Mouse (Mus musculus): ENCODE data around the gene Syn3. TPM values are rescaled to one million over a fixed set of nuclear protein-coding genes. Genes with fewer than 3 reads are reported as not detected.
A peak's percentile ranks its signal among the peaks of the same experiment; 100 is the strongest.

Gene Syn3
- polyA plus RNA-seq, 1 experiment: 0.84 TPM

- Histone ChIP-seq H3K4me1 (replicated peaks; ENCODE audit: control insufficient read depth, insufficient read depth, low read length) (peaks cover 6% of the 10 kb centered on the region; the same call in 1 of the 2 replicates), H3K27me3 (ENCODE audit: control insufficient read depth, insufficient read depth, low read length) (no peaks in the 10 kb centered on the region), H3K4me3 (ENCODE audit: control insufficient read depth, insufficient read depth, low read length) (no peak overlapping the region), H3K36me3 (ENCODE audit: control insufficient read depth, insufficient read depth, low read length) (no peaks in the 10 kb centered on the region), H3K27ac (ENCODE audit: control insufficient read depth, insufficient read depth, low read length) (no peak overlapping the region)
- TF ChIP-seq POLR2A (IDR thresholded peaks at IDR 0.05; ENCODE audit: control insufficient read depth, extremely low read depth, insufficient read depth, low read length, poor library complexity) (no peak), CTCF (IDR thresholded peaks at IDR 0.05; ENCODE audit: borderline replicate concordance, control insufficient read depth, extremely low read depth, insufficient read depth, low read length, poor library complexity) (no peak)
- no peak for DNase-seq
- 94% methylated on average over 6 of the region's 6 CpGs for WGBS
These were observed 109.9 kb downstream of the Syn3 start for GRCm38 (mm10) chr10:86388803-86389202.

DNA sequence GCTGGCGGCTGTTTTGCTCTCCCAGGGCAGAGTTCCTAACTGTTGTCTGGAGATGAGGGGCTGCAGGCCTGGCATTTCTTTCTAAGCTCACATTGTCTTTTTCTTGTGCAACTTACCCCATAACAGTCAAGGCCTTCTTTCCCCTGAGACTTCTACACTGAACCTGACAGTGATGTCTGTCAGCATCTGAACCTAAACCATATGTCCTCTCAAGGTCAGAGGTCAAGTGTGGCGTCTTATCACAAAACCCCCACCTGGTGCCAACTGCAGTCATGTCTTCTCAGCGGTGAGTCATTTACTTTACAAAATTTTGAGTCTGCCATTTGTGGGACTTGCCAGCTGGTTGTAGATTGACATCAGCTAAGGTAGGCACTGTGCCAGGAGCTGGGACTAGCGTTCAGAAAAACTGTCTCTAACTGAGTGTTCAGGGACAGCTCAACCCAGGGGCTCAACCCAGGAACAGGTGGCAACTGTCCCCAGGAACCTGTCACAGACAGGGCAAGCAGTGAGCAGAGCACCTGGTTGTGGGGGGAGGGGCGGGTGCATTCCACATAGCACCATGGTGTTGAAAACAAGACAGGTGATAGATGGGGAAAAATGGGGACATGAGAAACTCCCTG lies 110.8 kb downstream of the Syn3 start:
- WGBS: 48% methylated on average over 5 of the region's 5 CpGs
- Histone ChIP-seq H3K27ac (ENCODE audit: control insufficient read depth, insufficient read depth, low read length) (no peak overlapping the region), H3K4me1 (replicated peaks; ENCODE audit: control insufficient read depth, insufficient read depth, low read length) (peaks cover 6% of the 10 kb centered on the region; the same call in 1 of the 2 replicates), H3K36me3 (ENCODE audit: control insufficient read depth, insufficient read depth, low read length) (no peaks in the 10 kb centered on the region), H3K27me3 (ENCODE audit: control insufficient read depth, insufficient read depth, low read length) (no peaks in the 10 kb centered on the region), H3K4me3 (ENCODE audit: control insufficient read depth, insufficient read depth, low read length) (no peak overlapping the region)
- TF ChIP-seq POLR2A (IDR thresholded peaks at IDR 0.05; ENCODE audit: control insufficient read depth, extremely low read depth, insufficient read depth, low read length, poor library complexity) (no peak), CTCF (IDR thresholded peaks at IDR 0.05; ENCODE audit: borderline replicate concordance, control insufficient read depth, extremely low read depth, insufficient read depth, low read length, poor library complexity) (no peak)
- no peak for DNase-seq

- 88% methylated on average over 4 of the region's 4 CpGs for WGBS
- H3K27me3 ChIP-seq (ENCODE audit: control insufficient read depth, insufficient read depth, low read length): no peaks in the 10 kb centered on the region
- H3K4me1 ChIP-seq (replicated peaks; ENCODE audit: control insufficient read depth, insufficient read depth, low read length): peaks cover 6% of the 10 kb centered on the region; the same call in 1 of the 2 replicates
- DNase-seq: no peak
- H3K4me3 ChIP-seq (ENCODE audit: control insufficient read depth, insufficient read depth, low read length): no peak overlapping the region
- no peak overlapping the region for H3K27ac ChIP-seq (ENCODE audit: control insufficient read depth, insufficient read depth, low read length)
- TF ChIP-seq CTCF (IDR thresholded peaks at IDR 0.05; ENCODE audit: borderline replicate concordance, control insufficient read depth, extremely low read depth, insufficient read depth, low read length, poor library complexity) (no peak), POLR2A (IDR thresholded peaks at IDR 0.05; ENCODE audit: control insufficient read depth, extremely low read depth, insufficient read depth, low read length, poor library complexity) (no peak)
- H3K36me3 ChIP-seq (ENCODE audit: control insufficient read depth, insufficient read depth, low read length): no peaks in the 10 kb centered on the region
These were observed 112.5 kb downstream of the Syn3 start for GRCm38 (mm10) chr10:86386232-86386631.

DNA sequence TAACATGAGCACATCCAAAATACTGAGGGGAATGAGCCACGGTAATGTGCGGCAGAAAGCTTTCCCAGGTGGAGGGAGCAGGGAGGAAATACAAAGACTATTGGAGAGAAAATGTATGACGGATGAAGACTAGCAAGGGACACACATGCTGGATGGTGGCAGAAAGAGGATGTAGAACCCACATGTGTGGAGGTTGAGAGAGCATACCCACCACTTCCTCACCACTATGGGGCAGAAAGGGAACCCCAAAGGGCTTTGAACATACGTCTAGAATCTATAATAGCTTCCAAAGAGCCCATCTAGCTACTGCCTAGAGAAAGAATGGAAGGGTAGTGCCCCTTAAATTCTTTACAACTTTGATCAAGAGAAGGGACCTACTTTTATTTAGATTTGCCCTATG lies 113.0 kb downstream of the Syn3 start:
- Histone ChIP-seq H3K4me3 (ENCODE audit: control insufficient read depth, insufficient read depth, low read length) (no peak overlapping the region), H3K4me1 (replicated peaks; ENCODE audit: control insufficient read depth, insufficient read depth, low read length) (peaks cover 6% of the 10 kb centered on the region; the same call in 1 of the 2 replicates), H3K27me3 (ENCODE audit: control insufficient read depth, insufficient read depth, low read length) (no peaks in the 10 kb centered on the region), H3K27ac (ENCODE audit: control insufficient read depth, insufficient read depth, low read length) (no peak overlapping the region), H3K36me3 (ENCODE audit: control insufficient read depth, insufficient read depth, low read length) (no peaks in the 10 kb centered on the region)
- TF ChIP-seq POLR2A (IDR thresholded peaks at IDR 0.05; ENCODE audit: control insufficient read depth, extremely low read depth, insufficient read depth, low read length, poor library complexity) (no peak), CTCF (IDR thresholded peaks at IDR 0.05; ENCODE audit: borderline replicate concordance, control insufficient read depth, extremely low read depth, insufficient read depth, low read length, poor library complexity) (no peak)
- 5% methylated on average over 4 of the region's 4 CpGs for WGBS
- peak; percentile 13 for DNase-seq

- WGBS: 94% methylated on average over 2 of the region's 2 CpGs
- H3K27ac ChIP-seq (ENCODE audit: control insufficient read depth, insufficient read depth, low read length): no peak overlapping the region
- H3K36me3 ChIP-seq (ENCODE audit: control insufficient read depth, insufficient read depth, low read length): no peaks in the 10 kb centered on the region
- H3K27me3 ChIP-seq (ENCODE audit: control insufficient read depth, insufficient read depth, low read length): no peaks in the 10 kb centered on the region
- no peak for DNase-seq
- H3K4me3 ChIP-seq (ENCODE audit: control insufficient read depth, insufficient read depth, low read length): no peak overlapping the region
- TF ChIP-seq POLR2A (IDR thresholded peaks at IDR 0.05; ENCODE audit: control insufficient read depth, extremely low read depth, insufficient read depth, low read length, poor library complexity) (no peak), CTCF (IDR thresholded peaks at IDR 0.05; ENCODE audit: borderline replicate concordance, control insufficient read depth, extremely low read depth, insufficient read depth, low read length, poor library complexity) (no peak)
- H3K4me1 ChIP-seq (replicated peaks; ENCODE audit: control insufficient read depth, insufficient read depth, low read length): peaks cover 6% of the 10 kb centered on the region; the same call in 1 of the 2 replicates
These were observed 114.0 kb downstream of the Syn3 start for GRCm38 (mm10) chr10:86384655-86385054.

DNA sequence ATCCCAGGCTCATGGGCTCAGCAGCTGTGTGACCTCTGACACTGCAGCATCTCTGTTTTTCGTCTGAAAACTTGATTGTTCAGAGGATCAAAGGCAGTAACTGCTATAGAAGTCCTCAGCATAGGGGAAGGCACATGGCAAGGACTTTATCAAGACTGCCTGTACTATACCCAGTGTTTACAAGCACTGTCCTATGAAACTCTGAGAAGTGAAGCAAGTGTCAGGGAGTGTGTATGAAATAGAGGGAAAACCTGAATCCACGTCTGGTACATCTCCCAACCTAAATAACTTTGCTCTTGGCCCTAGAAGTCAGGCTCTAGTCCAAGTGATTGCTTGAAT lies 116.8 kb downstream of the Syn3 start:
- WGBS: 69% methylated on average over 2 of the region's 2 CpGs
- Histone ChIP-seq H3K27me3 (ENCODE audit: control insufficient read depth, insufficient read depth, low read length) (no peaks in the 10 kb centered on the region), H3K4me3 (ENCODE audit: control insufficient read depth, insufficient read depth, low read length) (no peak overlapping the region), H3K4me1 (replicated peaks; ENCODE audit: control insufficient read depth, insufficient read depth, low read length) (no peaks in the 10 kb centered on the region; the same call in 1 of the 2 replicates), H3K27ac (ENCODE audit: control insufficient read depth, insufficient read depth, low read length) (no peak overlapping the region), H3K36me3 (ENCODE audit: control insufficient read depth, insufficient read depth, low read length) (no peaks in the 10 kb centered on the region)
- DNase-seq: no peak
- TF ChIP-seq CTCF (IDR thresholded peaks at IDR 0.05; ENCODE audit: borderline replicate concordance, control insufficient read depth, extremely low read depth, insufficient read depth, low read length, poor library complexity) (no peak), POLR2A (IDR thresholded peaks at IDR 0.05; ENCODE audit: control insufficient read depth, extremely low read depth, insufficient read depth, low read length, poor library complexity) (no peak)

Data from thymus, adult 2 months (tissue).